Mouse (Mus musculus): ENCODE measurements around the gene Mylk. TPM values are rescaled to one million over a fixed set of nuclear protein-coding genes. Genes with fewer than 3 reads are reported as not detected.

Gene Mylk
- polyA plus RNA-seq, 1 experiment from 2014 or later, result 144 TPM

- peaks cover 25% of the 10 kb centered on the region for H3K4me1 ChIP-seq (replicated peaks; ENCODE audit: control insufficient read depth, insufficient read depth, low read length)
- H3K9me3 ChIP-seq (ENCODE audit: control insufficient read depth, low read length), result no peaks in the 10 kb centered on the region
- peaks cover 7% of the 10 kb centered on the region for H3K36me3 ChIP-seq (ENCODE audit: control insufficient read depth, insufficient read depth, low read length)
- no peak overlapping the region for H3K4me3 ChIP-seq (ENCODE audit: low read length)
- no peak for ATAC-seq (ENCODE audit: low read depth)
- no peak overlapping the region for H3K9ac ChIP-seq (ENCODE audit: low read length)
- no peak overlapping the region; the same call in 1 of the 2 replicates for H3K4me2 ChIP-seq (ENCODE audit: low read depth, low read length)
- H3K27ac ChIP-seq (ENCODE audit: low read length), result peak overlapping the region; percentile 15; the same call in 1 of the 2 replicates
- no peaks in the 10 kb centered on the region for H3K27me3 ChIP-seq (ENCODE audit: control insufficient read depth, insufficient read depth, low read depth, low read length)
- WGBS, result 41% methylated on average over 4 of the region's 4 CpGs
These were observed 252.0 kb downstream of the Mylk start for GRCm38 (mm10) chr16:34997052-34997451.

GRCm38 (mm10) chr16:34997576-34997975, 252.6 kb downstream of the Mylk start:
- no peaks in the 10 kb centered on the region for H3K27me3 ChIP-seq (ENCODE audit: control insufficient read depth, insufficient read depth, low read depth, low read length)
- H3K9me3 ChIP-seq (ENCODE audit: control insufficient read depth, low read length), result no peaks in the 10 kb centered on the region
- no peak overlapping the region for H3K9ac ChIP-seq (ENCODE audit: low read length)
- H3K4me1 ChIP-seq (replicated peaks; ENCODE audit: control insufficient read depth, insufficient read depth, low read length), result peaks cover 25% of the 10 kb centered on the region
- ATAC-seq (ENCODE audit: low read depth), result no peak
- peaks cover 8% of the 10 kb centered on the region for H3K36me3 ChIP-seq (ENCODE audit: control insufficient read depth, insufficient read depth, low read length)
- peak overlapping the region; percentile 3; the same call in 1 of the 2 replicates for H3K4me2 ChIP-seq (ENCODE audit: low read depth, low read length)
- H3K4me3 ChIP-seq (ENCODE audit: low read length), result no peak overlapping the region
- H3K27ac ChIP-seq (ENCODE audit: low read length), result peak overlapping the region; percentile 15; the same call in 1 of the 2 replicates
- WGBS, result 50% methylated on average over 10 of the region's 10 CpGs

- Histone ChIP-seq H3K4me2 (ENCODE audit: low read depth, low read length) (no peak overlapping the region), H3K4me1 (replicated peaks; ENCODE audit: control insufficient read depth, insufficient read depth, low read length) (peaks cover 21% of the 10 kb centered on the region), H3K4me3 (ENCODE audit: low read length) (no peak overlapping the region), H3K9ac (ENCODE audit: low read length) (no peak overlapping the region), H3K27me3 (ENCODE audit: control insufficient read depth, insufficient read depth, low read depth, low read length) (no peaks in the 10 kb centered on the region), H3K36me3 (ENCODE audit: control insufficient read depth, insufficient read depth, low read length) (peaks cover 8% of the 10 kb centered on the region), H3K9me3 (ENCODE audit: control insufficient read depth, low read length) (no peaks in the 10 kb centered on the region), H3K27ac (ENCODE audit: low read length) (no peak overlapping the region)
- ATAC-seq (ENCODE audit: low read depth), result no peak
- 75% methylated on average over 3 of the region's 3 CpGs for WGBS
These were observed 254.0 kb downstream of the Mylk start for GRCm38 (mm10) chr16:34999016-34999415.

- no peak for ATAC-seq (ENCODE audit: low read depth)
- WGBS, result 43% methylated on average over 11 of the region's 11 CpGs
These were observed 255.0 kb downstream of the Mylk start for GRCm38 (mm10) chr16:34999986-35000385.

GRCm38 (mm10) chr16:35000923-35001560, 256.0 kb downstream of the Mylk start:
- H3K4me2 ChIP-seq (ENCODE audit: low read depth, low read length), result no peak overlapping the region
- H3K27ac ChIP-seq (ENCODE audit: low read length), result no peak overlapping the region
- no peak overlapping the region for H3K9ac ChIP-seq (ENCODE audit: low read length)
- peaks cover 8% of the 10 kb centered on the region for H3K36me3 ChIP-seq (ENCODE audit: control insufficient read depth, insufficient read depth, low read length)
- no peak overlapping the region for H3K4me3 ChIP-seq (ENCODE audit: low read length)
- no peak for ATAC-seq (ENCODE audit: low read depth)
- H3K9me3 ChIP-seq (ENCODE audit: control insufficient read depth, low read length), result no peaks in the 10 kb centered on the region
- H3K4me1 ChIP-seq (replicated peaks; ENCODE audit: control insufficient read depth, insufficient read depth, low read length), result peaks cover 16% of the 10 kb centered on the region
- WGBS, result 18% methylated on average over 10 of the region's 10 CpGs
- no peaks in the 10 kb centered on the region for H3K27me3 ChIP-seq (ENCODE audit: control insufficient read depth, insufficient read depth, low read depth, low read length)

More at GRCm38 (mm10) chr16:34999986-35000385, 255.0 kb downstream of the Mylk start:
- Histone ChIP-seq H3K9ac (ENCODE audit: low read length) (no peak overlapping the region), H3K36me3 (ENCODE audit: control insufficient read depth, insufficient read depth, low read length) (peaks cover 8% of the 10 kb centered on the region), H3K4me3 (ENCODE audit: low read length) (no peak overlapping the region), H3K9me3 (ENCODE audit: control insufficient read depth, low read length) (no peaks in the 10 kb centered on the region), H3K4me2 (ENCODE audit: low read depth, low read length) (no peak overlapping the region), H3K27ac (ENCODE audit: low read length) (no peak overlapping the region), H3K27me3 (ENCODE audit: control insufficient read depth, insufficient read depth, low read depth, low read length) (no peaks in the 10 kb centered on the region), H3K4me1 (replicated peaks; ENCODE audit: control insufficient read depth, insufficient read depth, low read length) (peaks cover 21% of the 10 kb centered on the region)

- no peaks in the 10 kb centered on the region for H3K9me3 ChIP-seq (ENCODE audit: control insufficient read depth, low read length)
- no peak overlapping the region for H3K9ac ChIP-seq (ENCODE audit: low read length)
- no peaks in the 10 kb centered on the region for H3K27me3 ChIP-seq (ENCODE audit: control insufficient read depth, insufficient read depth, low read depth, low read length)
- H3K4me1 ChIP-seq (replicated peaks; ENCODE audit: control insufficient read depth, insufficient read depth, low read length), result peaks cover 3% of the 10 kb centered on the region
- no peak overlapping the region for H3K4me3 ChIP-seq (ENCODE audit: low read length)
- WGBS, result 61% methylated on average over 5 of the region's 5 CpGs
- no peak overlapping the region for H3K4me2 ChIP-seq (ENCODE audit: low read depth, low read length)
- no peak for ATAC-seq (ENCODE audit: low read depth)
- 0 out of 2 replicates have a peak, but pooled peaks cover 4% of the 10 kb centered on the region for H3K36me3 ChIP-seq (ENCODE audit: control insufficient read depth, insufficient read depth, low read length)
- H3K27ac ChIP-seq (ENCODE audit: low read length), result no peak overlapping the region
These were observed 259.3 kb downstream of the Mylk start for GRCm38 (mm10) chr16:35004356-35004755.

- no peak overlapping the region for H3K4me3 ChIP-seq (ENCODE audit: low read length)
- 0 out of 2 replicates have a peak, but pooled peaks cover 4% of the 10 kb centered on the region for H3K36me3 ChIP-seq (ENCODE audit: control insufficient read depth, insufficient read depth, low read length)
- H3K4me1 ChIP-seq (replicated peaks; ENCODE audit: control insufficient read depth, insufficient read depth, low read length), result peaks cover 3% of the 10 kb centered on the region
- H3K9me3 ChIP-seq (ENCODE audit: control insufficient read depth, low read length), result no peaks in the 10 kb centered on the region
- H3K9ac ChIP-seq (ENCODE audit: low read length), result no peak overlapping the region
- no peak overlapping the region for H3K4me2 ChIP-seq (ENCODE audit: low read depth, low read length)
- no peak overlapping the region for H3K27ac ChIP-seq (ENCODE audit: low read length)
- H3K27me3 ChIP-seq (ENCODE audit: control insufficient read depth, insufficient read depth, low read depth, low read length), result no peaks in the 10 kb centered on the region
- 66% methylated on average over 2 of the region's 2 CpGs for WGBS
- no peak for ATAC-seq (ENCODE audit: low read depth)
These were observed 259.7 kb downstream of the Mylk start for GRCm38 (mm10) chr16:35004756-35005155.

- H3K4me3 ChIP-seq (ENCODE audit: low read length), result no peak overlapping the region
- no peak for ATAC-seq (ENCODE audit: low read depth)
- H3K9ac ChIP-seq (ENCODE audit: low read length), result no peak overlapping the region
- 80% methylated on average over 5 of the region's 5 CpGs for WGBS
- H3K27ac ChIP-seq (ENCODE audit: low read length), result no peak overlapping the region
- H3K27me3 ChIP-seq (ENCODE audit: control insufficient read depth, insufficient read depth, low read depth, low read length), result no peaks in the 10 kb centered on the region
- H3K4me2 ChIP-seq (ENCODE audit: low read depth, low read length), result no peak overlapping the region
- H3K9me3 ChIP-seq (ENCODE audit: control insufficient read depth, low read length), result no peaks in the 10 kb centered on the region
- H3K36me3 ChIP-seq (ENCODE audit: control insufficient read depth, insufficient read depth, low read length), result 0 out of 2 replicates have a peak, but pooled peaks cover 4% of the 10 kb centered on the region
- no peaks in the 10 kb centered on the region; the same call in 1 of the 2 replicates for H3K4me1 ChIP-seq (replicated peaks; ENCODE audit: control insufficient read depth, insufficient read depth, low read length)
These were observed 261.2 kb downstream of the Mylk start for GRCm38 (mm10) chr16:35006251-35006650.

- no peak overlapping the region for H3K4me3 ChIP-seq (ENCODE audit: low read length)
- WGBS, result 43% methylated on average over 1 of the region's 1 CpGs
- H3K9me3 ChIP-seq (ENCODE audit: control insufficient read depth, low read length), result no peaks in the 10 kb centered on the region
- 0 out of 2 replicates have a peak, but pooled peaks cover under 1% of the 10 kb centered on the region for H3K36me3 ChIP-seq (ENCODE audit: control insufficient read depth, insufficient read depth, low read length)
- ATAC-seq (ENCODE audit: low read depth), result no peak
- H3K27me3 ChIP-seq (ENCODE audit: control insufficient read depth, insufficient read depth, low read depth, low read length), result no peaks in the 10 kb centered on the region
- no peak overlapping the region for H3K4me2 ChIP-seq (ENCODE audit: low read depth, low read length)
- H3K9ac ChIP-seq (ENCODE audit: low read length), result no peak overlapping the region
- no peaks in the 10 kb centered on the region; the same call in 1 of the 2 replicates for H3K4me1 ChIP-seq (replicated peaks; ENCODE audit: control insufficient read depth, insufficient read depth, low read length)
- no peak overlapping the region for H3K27ac ChIP-seq (ENCODE audit: low read length)
These were observed 262.4 kb downstream of the Mylk start for GRCm38 (mm10) chr16:35007361-35007760.

Data from lung, embryonic 16.5 days (tissue).